Mouse (Mus musculus) lung, embryonic 14.5 days (tissue): Measurements from ENCODE around the gene Dock3. TPM values are rescaled to one million over a fixed set of nuclear protein-coding genes. Genes with fewer than 3 reads are reported as not detected.

Experiments used
- ATAC-seq: fragments of 200-750 bp; cut with Nextera tagmentation; 2 replicates; pipeline ENCODE4 v1.8.0; 2017; ENCODE audit warnings: mild to moderate bottlenecking, moderate TSS enrichment, moderate library complexity; ENCODE audit not compliant: insufficient read depth
- DNase-seq: peaks from one replicate; pipeline ENCODE4 v3.0.0-alpha.2; 2015
- H3K27ac ChIP-seq: fragments of 300-500 bp; sonication (generic); 2 replicates; pipeline ENCODE4 v1.5.1; 2014; ENCODE audit warnings: low read depth, mild to moderate bottlenecking, moderate library complexity
- H3K27me3 ChIP-seq: fragments of 300-500 bp; sonication (generic); 2 replicates; pipeline ENCODE4 v1.6.1; 2014; ENCODE audit warnings: low read length, control low read depth; ENCODE audit not compliant: insufficient read depth
- H3K36me3 ChIP-seq: fragments of 300-500 bp; sonication (generic); 2 replicates; pipeline ENCODE4 v1.6.1; 2014; ENCODE audit warnings: control low read depth; ENCODE audit not compliant: insufficient read depth
- H3K4me1 ChIP-seq: fragments of 300-500 bp; sonication (generic); 2 replicates; pipeline ENCODE4 v1.6.1; 2014; ENCODE audit warnings: antibody characterized with exemption, control low read depth; ENCODE audit not compliant: insufficient read depth
- H3K4me2 ChIP-seq: fragments of 300-500 bp; sonication (generic); 2 replicates; pipeline ENCODE4 v1.6.1; 2014; ENCODE audit warnings: mild to moderate bottlenecking
- H3K4me3 ChIP-seq: fragments of 300-500 bp; sonication (generic); 2 replicates; pipeline ENCODE4 v1.5.1; 2014; ENCODE audit warnings: low read depth, low read length
- H3K9ac ChIP-seq: fragments of 300-500 bp; sonication (generic); 2 replicates; pipeline ENCODE4 v1.6.1; 2014
- H3K9me3 ChIP-seq: fragments of 300-500 bp; sonication (generic); 2 replicates; pipeline ENCODE4 v1.6.1; 2016; ENCODE audit warnings: low read depth, low read length, control low read depth
- CTCF ChIP-seq: IDR thresholded peaks from 2 replicates; pipeline ENCODE4 v1.5.1; 2016; ENCODE audit warnings: antibody characterized with exemption, low read depth
- WGBS: fragments of 180-500 bp; shearing (Covaris S2); extraction: QIAGEN DNeasy Blood & Tissue Kit; methylation state at CpG from one replicate; pipeline ENCODE4 v1.1.7; 2014; 5-methylcytosine and 5-hydroxymethylcytosine counted together
- polyA plus RNA-seq: library from polyadenylated mRNA; unstranded; fragments of >200 nt; fragmentation: Nextera tagmentation; extraction: Ambion mirVana; gene quantifications from 2 replicates; pipeline ENCODE4 v1.2.1, GENCODE M21; 2014

Gene Dock3
- polyA plus RNA-seq, 1 experiment from 2014 or later: 0.25 TPM

DNA sequence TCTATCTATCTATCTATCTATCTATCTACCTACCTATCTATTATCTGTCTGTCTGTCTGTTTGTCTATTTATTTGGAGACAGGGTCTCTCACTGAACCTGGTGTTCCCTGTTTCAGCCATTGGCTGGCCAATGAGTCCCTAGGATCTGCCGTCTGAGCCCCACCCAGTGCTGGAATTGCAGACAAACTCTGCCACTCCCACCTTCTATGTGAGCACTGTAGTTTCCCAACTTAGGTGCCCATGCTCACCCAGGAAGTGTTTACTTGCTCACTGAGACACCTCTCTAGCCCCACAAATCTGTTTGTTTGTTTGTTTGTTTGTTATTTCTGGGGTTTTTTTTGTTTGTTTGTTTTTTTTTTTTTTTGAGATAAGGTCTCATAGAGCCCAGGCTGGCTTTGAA is 35.3 kb upstream of the Dock3 start:
- H3K36me3 ChIP-seq: no peaks in the 10 kb centered on the region
- no peak for DNase-seq
- WGBS: 77% methylated on average over 1 of the region's 1 CpGs

GRCm38 (mm10) chr9:107264731-107265130 is 33.0 kb upstream of the Dock3 start:
- WGBS: 62% methylated on average over 3 of the region's 3 CpGs
- no peaks in the 10 kb centered on the region for H3K9me3 ChIP-seq
- no peak overlapping the region for H3K4me3 ChIP-seq
- TF ChIP-seq CTCF: no peak
- ATAC-seq (no peak), DNase-seq (no peak)
- H3K36me3 ChIP-seq: no peaks in the 10 kb centered on the region
- H3K27me3 ChIP-seq: no peaks in the 10 kb centered on the region
- no peak overlapping the region for H3K27ac ChIP-seq
- H3K4me2 ChIP-seq: no peak overlapping the region
- no peaks in the 10 kb centered on the region for H3K4me1 ChIP-seq
- no peak overlapping the region for H3K9ac ChIP-seq

More for the DNA sequence above, 35.3 kb upstream of the Dock3 start:
- Histone ChIP-seq H3K9ac (no peak overlapping the region), H3K4me3 (no peak overlapping the region), H3K27ac (no peak overlapping the region), H3K4me1 (no peaks in the 10 kb centered on the region), H3K9me3 (no peaks in the 10 kb centered on the region), H3K27me3 (no peaks in the 10 kb centered on the region), H3K4me2 (no peak overlapping the region)
- no peak for TF ChIP-seq CTCF
- no peak for ATAC-seq

- no peaks in the 10 kb centered on the region for H3K9me3 ChIP-seq
- TF ChIP-seq CTCF: no peak
- ATAC-seq (no peak), DNase-seq (no peak)
- no peaks in the 10 kb centered on the region for H3K36me3 ChIP-seq
- no peaks in the 10 kb centered on the region for H3K4me1 ChIP-seq
- H3K9ac ChIP-seq: no peak overlapping the region
- H3K27me3 ChIP-seq: no peaks in the 10 kb centered on the region
- H3K4me3 ChIP-seq: no peak overlapping the region
- H3K4me2 ChIP-seq: no peak overlapping the region
- 79% methylated on average over 5 of the region's 5 CpGs for WGBS
- H3K27ac ChIP-seq: no peak overlapping the region
Measured at GRCm38 (mm10) chr9:107263912-107264311, 32.2 kb upstream of the Dock3 start.

DNA sequence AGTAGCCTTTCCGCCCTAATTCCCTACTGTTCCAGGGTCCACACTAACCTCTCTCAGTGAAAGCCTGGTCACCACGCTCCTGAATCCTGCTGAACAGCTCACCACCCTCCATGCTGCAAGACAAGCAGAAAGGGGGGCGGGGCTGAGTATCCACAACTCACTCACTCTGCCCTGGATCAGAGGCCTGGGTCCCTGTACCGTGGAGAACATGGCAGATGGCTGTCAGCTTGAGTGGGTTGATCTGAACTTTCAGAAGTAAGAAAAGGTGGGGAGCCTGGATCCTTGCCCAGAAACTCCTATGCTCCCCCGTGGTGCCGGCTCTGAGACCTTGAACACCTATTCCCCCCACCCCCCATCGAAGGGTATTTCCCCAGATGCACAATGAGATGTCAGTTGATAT is 30.7 kb upstream of the Dock3 start:
- WGBS: 73% methylated on average over 7 of the region's 7 CpGs
- DNase-seq: no peak
- Histone ChIP-seq H3K27ac (no peak overlapping the region), H3K4me3 (no peak overlapping the region), H3K9ac (no peak overlapping the region), H3K36me3 (no peaks in the 10 kb centered on the region), H3K27me3 (no peaks in the 10 kb centered on the region), H3K4me1 (no peaks in the 10 kb centered on the region), H3K9me3 (no peaks in the 10 kb centered on the region), H3K4me2 (no peak overlapping the region)
- no peak for ATAC-seq
- TF ChIP-seq CTCF: no peak

DNA sequence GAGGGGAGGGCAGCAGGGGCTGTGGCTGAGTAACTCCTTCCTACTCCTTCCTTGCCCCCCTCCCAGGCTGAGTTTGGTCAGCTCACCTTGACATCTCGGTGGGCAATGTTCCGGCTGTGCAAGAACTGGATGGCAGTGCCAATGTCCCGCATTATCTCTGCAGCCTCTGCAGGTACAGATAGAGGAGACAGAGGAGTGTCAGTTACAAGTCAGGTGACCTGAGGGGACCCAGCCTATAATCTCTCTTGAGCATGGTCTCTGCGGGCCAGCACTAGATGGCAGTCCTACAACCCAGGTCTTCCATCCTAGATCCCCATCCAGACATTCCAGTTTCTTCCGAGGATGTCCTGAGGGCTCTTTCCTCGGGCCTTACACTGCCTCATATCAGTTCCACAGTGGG is 30.1 kb upstream of the Dock3 start:
- 59% methylated on average over 6 of the region's 6 CpGs for WGBS

DNA sequence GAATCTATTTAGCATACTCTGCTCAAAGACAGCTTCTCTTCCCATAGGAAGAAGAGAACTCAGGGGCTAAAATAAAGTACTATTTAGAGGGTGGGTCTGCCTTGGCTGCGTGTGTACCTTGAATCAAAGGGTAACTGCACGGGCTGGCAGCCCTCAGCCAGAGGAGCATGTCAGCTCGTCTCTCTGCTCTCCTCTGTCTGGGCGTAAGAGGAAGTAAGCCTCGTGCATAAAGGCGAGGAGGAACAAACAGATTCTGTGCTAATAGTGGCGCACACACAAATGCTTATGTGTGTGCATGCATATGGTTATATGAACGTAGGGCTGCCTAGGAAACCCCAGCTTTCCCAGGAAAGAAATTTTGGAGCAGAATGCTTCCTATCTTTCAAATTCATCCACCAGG is 29.1 kb upstream of the Dock3 start:
- H3K9ac ChIP-seq: no peak overlapping the region
- no peaks in the 10 kb centered on the region for H3K36me3 ChIP-seq
- DNase-seq: no peak
- H3K4me1 ChIP-seq: no peaks in the 10 kb centered on the region
- H3K4me3 ChIP-seq: no peak overlapping the region
- 46% methylated on average over 8 of the region's 8 CpGs for whole genome bisulfite sequencing
- H3K4me2 ChIP-seq: no peak overlapping the region
- no peaks in the 10 kb centered on the region for H3K27me3 ChIP-seq
- no peak overlapping the region for H3K27ac ChIP-seq
- TF ChIP-seq CTCF: no peak
- no peaks in the 10 kb centered on the region for H3K9me3 ChIP-seq
- no peak for ATAC-seq

More for the DNA sequence above, 30.1 kb upstream of the Dock3 start:
- Histone ChIP-seq H3K27ac (no peak overlapping the region), H3K27me3 (no peaks in the 10 kb centered on the region), H3K4me1 (no peaks in the 10 kb centered on the region), H3K4me3 (no peak overlapping the region), H3K36me3 (no peaks in the 10 kb centered on the region), H3K9ac (no peak overlapping the region), H3K9me3 (no peaks in the 10 kb centered on the region), H3K4me2 (no peak overlapping the region)
- DNase-seq (no peak), ATAC-seq (no peak)
- no peak for TF ChIP-seq CTCF

GRCm38 (mm10) chr9:107260429-107260828 is 28.7 kb upstream of the Dock3 start:
- Histone ChIP-seq H3K9me3 (no peaks in the 10 kb centered on the region), H3K4me3 (no peak overlapping the region), H3K36me3 (no peaks in the 10 kb centered on the region), H3K27me3 (no peaks in the 10 kb centered on the region), H3K4me2 (no peak overlapping the region), H3K4me1 (no peaks in the 10 kb centered on the region), H3K27ac (no peak overlapping the region), H3K9ac (no peak overlapping the region)
- ATAC-seq: no peak
- no peak for TF ChIP-seq CTCF
- DNase-seq: no peak
- WGBS: 64% methylated on average over 2 of the region's 2 CpGs

DNA sequence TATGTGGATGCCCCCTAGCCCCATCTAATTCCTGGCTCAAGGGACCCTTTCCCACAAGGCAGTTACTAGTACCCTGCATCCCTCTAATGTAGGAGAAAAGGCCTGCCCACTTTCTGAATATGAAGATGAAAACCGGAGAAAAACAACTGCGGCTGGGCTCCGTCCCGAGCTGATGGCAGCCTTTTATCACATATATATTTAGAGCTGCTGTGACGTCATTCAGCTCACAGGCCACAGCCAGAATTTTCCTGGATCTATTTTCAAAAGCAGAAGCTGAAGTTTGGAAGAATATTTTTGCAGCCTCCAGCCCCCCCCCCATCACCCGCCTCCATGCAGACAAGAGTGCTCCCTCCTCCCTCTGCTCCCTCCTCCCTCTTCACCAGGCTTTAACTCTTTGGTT is 27.9 kb upstream of the Dock3 start:
- Histone ChIP-seq H3K36me3 (no peaks in the 10 kb centered on the region), H3K4me3 (no peak overlapping the region), H3K9ac (no peak overlapping the region), H3K4me1 (no peaks in the 10 kb centered on the region), H3K27ac (peak overlapping the region; percentile 42; the same call in 1 of the 2 replicates), H3K9me3 (no peaks in the 10 kb centered on the region), H3K4me2 (no peak overlapping the region), H3K27me3 (no peaks in the 10 kb centered on the region)
- peak; percentile 59; the same call in 1 of the 2 replicates for ATAC-seq
- peak; percentile 80 for DNase-seq
- 32% methylated on average over 6 of the region's 6 CpGs for WGBS
- no peak for TF ChIP-seq CTCF
